Mouse (Mus musculus): ENCODE results near the gene Xxylt1. TPM values are rescaled to one million over a fixed set of nuclear protein-coding genes. Genes with fewer than 3 reads are reported as not detected.
A peak's percentile ranks its signal among the peaks of the same experiment; 100 is the strongest.
"Not testable (repeated sequence)": the region's sequence is repeated elsewhere in the genome, so short reads cannot be mapped to it uniquely, and the experiment has no call there.

The Xxylt1 gene
- total RNA-seq, 2 experiments from 2014 or later = 6.1 to 8.5 TPM

- no peak for ATAC-seq (replicated peaks; ENCODE audit: low FRiP score, low TSS enrichment, poor library complexity, severe bottlenecking)
These were observed 51.3 kb downstream of the Xxylt1 start for GRCm38 (mm10) chr16:31029739-31030485.

DNA sequence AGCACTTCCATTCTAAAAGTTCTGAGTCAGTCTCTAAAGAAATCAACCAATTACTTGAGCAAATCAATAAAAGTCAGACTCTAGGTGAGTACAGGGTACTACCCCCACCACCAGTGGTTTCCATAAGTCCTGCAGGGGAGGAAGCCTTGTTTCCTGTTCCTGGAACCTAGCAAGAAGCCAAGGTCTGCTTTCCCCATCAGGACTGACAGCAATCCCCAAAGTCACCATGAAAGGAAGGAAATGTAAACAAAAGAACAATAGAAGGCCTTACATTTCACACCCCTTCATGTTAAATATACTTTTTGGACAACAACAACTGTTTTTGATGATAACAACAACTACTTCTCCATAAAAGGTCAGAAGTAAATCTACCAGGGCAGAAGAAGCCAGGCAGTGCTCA lies 53.6 kb downstream of the Xxylt1 start:
- ATAC-seq (replicated peaks; ENCODE audit: low FRiP score, low TSS enrichment, poor library complexity, severe bottlenecking) = no peak

DNA sequence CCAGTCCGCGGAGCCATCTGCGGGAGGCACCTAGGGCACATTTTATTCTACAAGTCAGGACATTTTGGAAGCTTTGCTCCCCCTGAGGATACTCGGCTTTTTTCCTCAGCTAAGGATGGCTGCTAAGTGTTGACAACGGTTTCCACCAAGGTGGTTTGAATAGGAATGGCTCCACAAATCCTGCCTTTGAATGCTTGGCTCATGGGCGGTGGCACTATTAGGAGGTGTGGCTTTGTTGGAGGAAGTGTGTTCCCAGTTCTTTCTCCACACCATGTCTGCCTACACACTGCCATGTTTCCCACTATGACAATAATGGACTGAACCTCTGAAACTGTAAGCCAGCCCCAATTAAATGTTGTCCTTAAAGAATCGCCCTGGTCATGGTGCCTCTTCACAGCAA lies 55.7 kb downstream of the Xxylt1 start:
- no peak for ATAC-seq (replicated peaks; ENCODE audit: low FRiP score, low TSS enrichment, poor library complexity, severe bottlenecking)

DNA sequence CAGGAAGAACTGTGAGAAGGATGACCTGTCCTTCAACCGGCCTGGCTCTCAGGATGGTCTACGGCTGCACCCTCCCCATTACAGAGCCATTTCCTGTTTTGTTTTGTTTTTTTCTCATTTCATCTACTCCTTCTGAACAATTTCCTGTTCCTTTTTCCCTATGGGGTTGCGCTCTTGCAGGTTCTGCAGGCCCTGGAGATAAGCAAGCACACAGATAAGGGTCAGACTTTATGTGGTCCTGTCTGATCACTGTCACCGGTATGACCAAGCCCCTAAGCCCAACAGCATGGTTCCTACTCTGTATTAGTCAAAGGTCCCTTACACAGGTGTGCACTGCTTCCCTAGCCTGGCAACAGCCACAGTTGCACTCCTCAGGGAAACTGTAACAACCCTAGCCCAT lies 56.2 kb downstream of the Xxylt1 start:
- ATAC-seq (replicated peaks; ENCODE audit: low FRiP score, low TSS enrichment, poor library complexity, severe bottlenecking) = no peak

DNA sequence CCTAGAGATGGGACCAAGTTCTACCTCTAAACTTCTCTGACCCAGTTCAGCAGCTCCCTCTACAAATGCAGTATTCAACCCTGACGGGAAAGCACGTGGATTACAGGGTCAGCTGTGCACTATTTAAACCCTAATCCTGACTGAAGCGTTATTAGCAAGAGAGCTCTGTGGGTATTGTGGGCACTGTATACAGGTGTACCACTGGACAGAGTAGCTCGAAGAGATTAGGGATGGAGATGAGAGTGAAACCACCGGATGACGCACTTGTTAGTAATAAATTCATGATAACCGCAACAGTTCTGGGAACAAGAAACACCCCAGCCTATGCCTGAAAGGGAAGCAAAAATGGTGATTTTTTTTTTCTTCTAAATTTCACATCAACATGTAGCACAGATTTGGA lies 57.0 kb downstream of the Xxylt1 start:
- no peak for ATAC-seq (replicated peaks; ENCODE audit: low FRiP score, low TSS enrichment, poor library complexity, severe bottlenecking)

GRCm38 (mm10) chr16:31023803-31024202 lies 57.4 kb downstream of the Xxylt1 start:
- no peak for ATAC-seq (replicated peaks; ENCODE audit: low FRiP score, low TSS enrichment, poor library complexity, severe bottlenecking)

DNA sequence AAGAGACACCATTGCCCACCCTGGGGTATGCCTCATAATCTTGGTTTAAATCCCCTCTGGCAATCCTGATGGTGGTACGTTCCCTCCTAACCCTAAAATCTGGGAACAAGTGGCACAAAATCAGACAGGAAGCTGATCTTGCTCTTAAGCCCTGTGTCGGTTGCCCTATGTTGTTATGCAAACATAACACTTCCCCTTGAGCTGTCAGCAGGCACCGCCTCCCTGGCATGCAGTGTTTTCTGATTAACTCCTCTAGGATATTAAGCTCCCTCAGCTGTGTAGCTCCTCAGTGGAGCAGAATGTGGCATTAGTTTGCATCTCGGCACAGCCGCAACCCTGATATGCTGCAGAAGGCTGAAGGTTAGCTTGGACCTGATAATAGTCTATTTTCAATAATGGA lies 58.9 kb downstream of the Xxylt1 start:
- no peak for ATAC-seq (replicated peaks; ENCODE audit: low FRiP score, low TSS enrichment, poor library complexity, severe bottlenecking)

DNA sequence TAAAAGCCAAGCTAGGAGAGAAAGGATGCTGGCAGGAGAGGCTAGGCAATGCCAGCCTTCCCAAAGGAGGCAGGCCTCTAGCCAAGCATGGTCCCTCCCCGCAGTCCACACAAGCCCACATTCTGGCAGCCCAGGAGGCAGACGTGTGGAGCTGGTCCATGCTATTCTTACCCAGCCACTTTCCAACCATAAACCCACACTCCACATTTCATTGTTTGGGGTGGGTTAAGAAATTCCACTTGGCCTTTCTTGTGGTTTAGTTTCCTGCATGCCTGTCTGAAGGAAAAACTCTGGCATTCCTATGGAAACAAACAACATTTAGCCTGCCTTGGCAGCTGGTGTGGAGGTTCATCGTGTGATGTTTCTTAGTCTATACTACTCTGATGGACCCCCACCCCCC lies 61.7 kb downstream of the Xxylt1 start:
- no peak for ATAC-seq (replicated peaks; ENCODE audit: low FRiP score, low TSS enrichment, poor library complexity, severe bottlenecking)

DNA sequence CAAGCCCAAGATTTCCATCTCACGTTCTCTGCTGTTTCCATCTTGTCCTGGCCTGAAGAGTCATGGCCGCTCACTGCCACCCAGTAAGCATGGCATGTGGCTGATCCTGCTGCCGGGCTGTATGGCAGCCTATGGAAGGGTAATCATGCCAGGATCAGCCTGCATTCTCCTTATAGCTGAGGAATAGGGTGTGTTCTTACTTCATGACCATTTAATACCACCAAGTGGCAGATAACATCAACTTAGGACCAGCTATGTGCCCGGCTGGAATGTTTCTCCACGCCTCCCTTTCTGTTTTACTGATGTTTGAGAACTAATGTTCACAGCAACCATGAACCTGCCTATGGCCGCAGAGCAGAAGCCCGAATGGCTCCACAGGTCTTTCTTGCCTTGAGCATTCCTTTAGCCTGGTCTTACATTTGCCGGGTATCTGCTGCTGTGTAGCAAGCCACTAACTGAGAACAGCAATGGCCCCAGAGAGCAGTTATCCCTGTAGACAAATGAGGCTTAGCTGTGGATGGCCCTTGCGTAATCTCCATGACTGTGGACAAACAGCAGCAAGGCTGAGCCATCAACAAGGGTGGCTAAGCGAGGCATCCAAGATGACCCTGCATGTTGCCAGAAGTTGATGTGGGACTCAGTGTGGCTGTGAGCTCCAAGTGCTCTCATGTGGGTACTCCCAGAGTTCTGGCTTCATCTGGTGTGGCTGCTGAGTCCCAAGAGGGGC lies 63.4 kb downstream of the Xxylt1 start:
- no peak for ATAC-seq (replicated peaks; ENCODE audit: low FRiP score, low TSS enrichment, poor library complexity, severe bottlenecking)

DNA sequence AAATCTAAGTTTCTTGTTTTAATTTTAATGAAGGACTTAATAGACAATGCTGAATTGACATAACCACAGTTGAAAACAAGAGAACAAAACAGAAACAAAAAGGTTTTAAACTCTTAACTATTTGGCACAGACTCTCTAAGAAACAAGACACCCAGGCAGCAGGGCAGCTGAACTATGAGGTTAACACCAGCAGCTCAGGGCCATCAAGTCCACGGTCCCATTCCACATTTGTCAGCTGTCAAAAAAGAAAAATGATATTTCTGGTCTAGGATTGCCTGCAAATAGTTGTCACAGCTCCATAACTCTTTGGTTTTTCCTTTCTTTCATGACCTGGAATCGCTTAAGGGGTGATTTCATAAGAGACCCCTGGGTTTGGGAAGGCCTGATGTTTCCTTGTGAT lies 64.6 kb downstream of the Xxylt1 start:
- no peak for ATAC-seq (replicated peaks; ENCODE audit: low FRiP score, low TSS enrichment, poor library complexity, severe bottlenecking)

DNA sequence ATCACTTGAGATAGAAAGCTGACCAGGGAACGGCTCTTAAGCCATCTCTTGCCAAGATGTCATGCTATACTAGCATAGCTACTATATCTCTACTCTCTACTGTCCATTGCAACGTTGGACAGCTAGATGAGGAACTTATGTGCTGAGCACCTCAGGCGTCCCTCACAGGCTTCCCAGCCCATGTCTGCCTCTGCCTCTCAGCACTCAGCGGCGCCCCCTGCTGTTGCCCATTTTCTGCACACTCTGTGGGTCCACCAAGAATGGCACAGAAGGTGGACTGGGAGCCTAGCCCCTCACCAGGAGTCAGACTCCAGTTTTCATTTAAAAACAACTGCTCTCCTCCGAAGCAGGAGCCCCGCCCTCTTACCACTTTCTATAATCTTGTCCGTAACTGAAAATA lies 65.1 kb downstream of the Xxylt1 start:
- no peak for ATAC-seq (replicated peaks; ENCODE audit: low FRiP score, low TSS enrichment, poor library complexity, severe bottlenecking)

GRCm38 (mm10) chr16:31015271-31015670 lies 66.0 kb downstream of the Xxylt1 start:
- 0 out of 2 replicates have a peak, but pooled peaks have one; percentile 37 for ATAC-seq (replicated peaks; ENCODE audit: low FRiP score, low TSS enrichment, poor library complexity, severe bottlenecking)

DNA sequence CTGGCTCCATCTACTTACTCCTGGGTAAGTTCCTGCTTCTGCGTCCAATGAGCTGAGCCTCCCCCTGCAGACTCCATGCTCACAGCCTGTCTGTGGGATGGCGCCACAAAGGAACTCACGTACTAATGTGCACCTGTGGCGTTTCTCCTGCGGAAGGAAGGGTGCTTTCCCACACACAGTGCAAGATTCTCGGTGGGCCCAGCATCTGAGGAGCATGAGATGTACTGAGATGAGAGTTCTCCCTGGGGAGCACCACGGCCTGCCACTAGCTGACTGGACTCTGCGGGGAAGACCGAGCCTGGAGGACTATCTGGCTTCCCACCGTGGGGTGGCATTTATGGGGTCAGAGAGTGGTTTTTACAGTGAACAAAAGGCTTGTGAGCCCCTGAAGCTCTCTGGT lies 69.0 kb downstream of the Xxylt1 start:
- no peak for ATAC-seq (replicated peaks; ENCODE audit: low FRiP score, low TSS enrichment, poor library complexity, severe bottlenecking)

GRCm38 (mm10) chr16:31010443-31010842 lies 70.8 kb downstream of the Xxylt1 start:
- ATAC-seq (replicated peaks; ENCODE audit: low FRiP score, low TSS enrichment, poor library complexity, severe bottlenecking) = no peak

DNA sequence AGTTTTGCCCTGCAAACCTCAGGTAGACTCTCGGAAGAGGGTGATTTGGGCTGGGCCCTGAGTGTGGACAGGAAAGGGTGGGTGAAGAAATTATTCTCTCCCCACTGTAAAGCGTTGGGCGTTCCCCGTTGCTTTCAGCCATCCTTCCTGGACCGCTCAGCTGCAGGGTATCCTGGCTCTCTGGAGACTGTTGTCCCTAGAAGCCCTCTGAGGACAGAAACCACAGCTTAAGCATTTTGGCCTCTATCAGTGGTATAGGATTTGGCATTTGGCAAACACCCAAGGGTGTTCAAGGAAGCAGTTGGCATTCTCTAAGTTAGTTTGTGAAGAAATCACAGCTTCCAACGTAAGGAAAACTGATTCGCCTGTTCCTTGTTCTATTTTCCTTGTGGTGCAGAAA lies 72.9 kb downstream of the Xxylt1 start:
- ATAC-seq (replicated peaks; ENCODE audit: low FRiP score, low TSS enrichment, poor library complexity, severe bottlenecking) = no peak

DNA sequence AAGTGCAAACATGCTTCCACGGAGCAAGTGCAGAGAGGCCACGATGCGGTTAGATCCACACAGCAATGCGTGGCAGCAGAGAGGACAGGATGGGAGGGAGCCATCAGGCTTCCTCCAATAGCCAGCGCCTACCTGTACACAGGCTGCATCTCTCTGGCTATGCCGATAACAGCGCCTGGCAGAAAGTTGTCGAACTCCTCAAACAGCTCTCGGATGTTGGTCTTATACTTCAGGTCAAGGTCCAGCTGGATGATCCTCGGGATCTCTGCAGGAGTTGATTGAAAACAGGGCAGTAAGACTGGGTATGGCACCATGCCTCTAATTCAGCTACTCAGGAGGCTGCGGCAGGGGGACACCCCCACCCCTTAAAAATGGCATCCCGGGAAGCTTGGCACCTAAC lies 73.7 kb downstream of the Xxylt1 start:
- ATAC-seq (replicated peaks; ENCODE audit: low FRiP score, low TSS enrichment, poor library complexity, severe bottlenecking) = no peak

GRCm38 (mm10) chr16:31005693-31006092 lies 75.5 kb downstream of the Xxylt1 start:
- ATAC-seq (replicated peaks; ENCODE audit: low FRiP score, low TSS enrichment, poor library complexity, severe bottlenecking) = no peak

DNA sequence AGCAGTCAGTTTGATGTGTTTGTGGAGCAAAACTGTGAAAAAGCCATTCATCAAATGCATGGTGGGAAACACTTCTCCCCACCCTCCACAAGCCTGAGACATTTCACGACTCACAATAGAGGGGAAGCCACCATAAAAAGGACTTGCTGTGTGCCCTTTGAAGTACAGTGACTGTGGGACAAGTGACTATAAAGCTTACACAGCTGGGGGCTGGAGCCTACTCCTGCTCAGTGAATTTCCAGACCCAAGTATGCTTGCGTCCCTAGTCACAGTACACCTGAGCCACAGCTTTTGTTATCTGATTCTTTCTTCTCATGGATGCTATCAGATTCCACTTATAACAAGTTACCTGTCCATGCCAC lies 76.9 kb downstream of the Xxylt1 start:
- no peak for ATAC-seq (replicated peaks; ENCODE audit: low FRiP score, low TSS enrichment, poor library complexity, severe bottlenecking)

DNA sequence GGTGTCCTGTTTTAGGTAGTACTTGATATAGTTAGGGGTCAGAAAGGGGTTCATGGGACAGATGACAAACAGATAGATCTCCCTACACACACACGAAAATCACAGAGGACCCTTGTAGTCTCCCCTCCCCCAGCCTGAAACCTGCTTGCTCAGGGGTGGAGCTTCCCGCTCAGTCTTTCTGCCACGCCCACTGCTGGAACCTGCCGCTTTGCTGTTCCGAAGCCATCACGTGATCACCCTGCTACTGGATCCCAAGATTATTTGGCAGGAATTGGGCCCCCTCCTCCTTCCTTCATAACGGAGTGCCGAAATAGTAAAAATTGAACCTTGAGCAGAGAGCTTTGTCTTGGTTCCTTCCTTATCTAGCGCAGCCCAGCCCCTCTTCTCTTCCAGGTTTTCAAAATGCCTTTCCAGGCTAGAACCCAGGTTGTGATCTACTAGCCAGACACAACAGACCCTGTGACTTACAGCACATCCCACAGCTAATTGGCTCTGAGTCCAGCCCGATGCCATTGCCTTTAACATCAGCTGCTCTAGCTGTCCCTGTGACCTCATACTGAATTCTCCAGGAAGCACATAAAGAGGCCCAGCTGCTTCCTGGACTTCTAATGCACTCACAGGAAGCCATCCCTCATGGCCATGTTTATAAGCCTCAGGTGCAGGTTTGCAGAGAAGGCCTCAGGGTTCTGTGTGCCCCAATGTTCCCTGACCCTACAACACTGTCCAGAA lies 77.5 kb downstream of the Xxylt1 start:
- ATAC-seq (replicated peaks; ENCODE audit: low FRiP score, low TSS enrichment, poor library complexity, severe bottlenecking) = not testable (repeated sequence)

DNA sequence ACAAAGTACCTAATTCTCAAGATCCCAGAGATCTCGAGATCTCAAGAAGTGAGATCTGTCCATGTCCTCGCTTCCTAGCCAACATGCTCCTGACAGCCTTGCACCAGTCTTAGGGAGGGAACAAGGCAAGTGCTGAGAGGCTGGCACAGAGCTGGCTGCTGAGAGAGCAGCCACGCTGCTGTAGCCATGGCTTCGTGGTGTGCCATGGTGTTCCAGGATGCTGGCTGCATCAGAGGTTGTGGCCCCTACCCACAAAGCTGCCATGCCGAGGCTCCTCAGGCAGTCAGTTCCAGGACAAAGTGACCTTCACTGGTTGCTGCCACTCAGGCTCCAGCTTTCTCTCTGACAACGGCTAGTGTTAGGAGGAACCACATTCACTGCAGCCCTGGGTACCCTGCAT lies 78.3 kb downstream of the Xxylt1 start:
- ATAC-seq (replicated peaks; ENCODE audit: low FRiP score, low TSS enrichment, poor library complexity, severe bottlenecking) = no peak

DNA sequence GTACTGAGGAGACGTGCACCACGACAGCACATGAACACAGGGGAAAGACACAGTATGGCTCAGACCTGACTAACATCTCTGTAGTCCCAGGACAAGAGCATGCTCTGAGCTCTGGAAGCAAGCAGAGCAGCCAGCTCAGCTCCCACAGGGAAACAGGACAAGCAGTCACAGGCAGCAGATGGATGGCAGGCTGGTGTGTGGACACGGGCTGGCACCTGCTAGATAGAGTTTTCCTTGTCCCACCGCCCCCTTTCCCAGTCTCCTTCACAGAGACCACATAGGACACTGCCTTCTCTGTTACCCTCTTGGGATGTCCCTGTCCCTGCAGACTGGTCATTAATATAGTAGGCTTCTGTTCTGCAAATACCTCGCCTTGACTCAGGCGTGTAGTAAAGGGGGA lies 79.1 kb downstream of the Xxylt1 start:
- ATAC-seq (replicated peaks; ENCODE audit: low FRiP score, low TSS enrichment, poor library complexity, severe bottlenecking) = no peak
